Mouse (Mus musculus) layer of hippocampus, postnatal 14 days (tissue): ENCODE data around the gene Sema4c. TPM values are rescaled to one million over a fixed set of nuclear protein-coding genes. Genes with fewer than 3 reads are reported as not detected.

Experiments
- DNase-seq, 2 experiments: peaks; one replicate each; pipeline ENCODE4 v3.0.0; 2021 to 2022; ENCODE audit warnings: low spot score in 2 of 2, mixed read lengths in 1 of 2
- total RNA-seq, 2 experiments: library from RNA; stranded (reverse); gene quantifications; 2 replicates each; pipeline ENCODE4 v1.2.3; 2021

Sema4c gene
- total RNA-seq, 2 experiments from 2014 or later: 17.6 to 20.8 TPM

- DNase-seq: peak; percentile 57 to 65
Measured at GRCm38 (mm10) chr1:36580384-36581207, 22.4 kb upstream of the Sema4c start.

GRCm38 (mm10) chr1:36579974-36580383, 21.8 kb upstream of the Sema4c start:
- no peak for DNase-seq

GRCm38 (mm10) chr1:36576991-36577675, 19.0 kb upstream of the Sema4c start:
- no peak for DNase-seq

GRCm38 (mm10) chr1:36575347-36575746, 17.2 kb upstream of the Sema4c start:
- DNase-seq: no peak

- no peak for DNase-seq
Measured at GRCm38 (mm10) chr1:36574196-36574955, 16.2 kb upstream of the Sema4c start.

GRCm38 (mm10) chr1:36573524-36573923, 15.4 kb upstream of the Sema4c start:
- DNase-seq: no peak

- no peak for DNase-seq
Measured at GRCm38 (mm10) chr1:36572709-36573108, 14.6 kb upstream of the Sema4c start.

- no peak for DNase-seq
Measured at GRCm38 (mm10) chr1:36572140-36572700, 14.1 kb upstream of the Sema4c start.

GRCm38 (mm10) chr1:36571627-36572026, 13.5 kb upstream of the Sema4c start:
- no peak for DNase-seq

GRCm38 (mm10) chr1:36570320-36570719, 12.2 kb upstream of the Sema4c start:
- DNase-seq: no peak

GRCm38 (mm10) chr1:36569694-36570276, 11.6 kb upstream of the Sema4c start:
- DNase-seq: no peak

- DNase-seq: no peak
Measured at GRCm38 (mm10) chr1:36568776-36569175, 10.6 kb upstream of the Sema4c start.

GRCm38 (mm10) chr1:36567818-36568603, 9.9 kb upstream of the Sema4c start:
- DNase-seq: no peak

- no peak for DNase-seq
Measured at GRCm38 (mm10) chr1:36566425-36566824, 8.3 kb upstream of the Sema4c start.

- DNase-seq: no peak
Measured at GRCm38 (mm10) chr1:36564101-36564500, 6.0 kb upstream of the Sema4c start.

- DNase-seq: no peak
Measured at GRCm38 (mm10) chr1:36563632-36564031, 5.5 kb upstream of the Sema4c start.

- no peak for DNase-seq
Measured at GRCm38 (mm10) chr1:36563197-36563596, 5.0 kb upstream of the Sema4c start.

- DNase-seq: no peak
Measured at GRCm38 (mm10) chr1:36562388-36562787, 4.2 kb upstream of the Sema4c start.

GRCm38 (mm10) chr1:36560903-36561302, 2.8 kb upstream of the Sema4c start:
- DNase-seq: no peak

- DNase-seq: no peak
Measured at GRCm38 (mm10) chr1:36559888-36560287, 1.7 kb upstream of the Sema4c start.
